Mouse (Mus musculus): ENCODE measurements around the gene Slc12a6.

The Slc12a6 gene

DNA sequence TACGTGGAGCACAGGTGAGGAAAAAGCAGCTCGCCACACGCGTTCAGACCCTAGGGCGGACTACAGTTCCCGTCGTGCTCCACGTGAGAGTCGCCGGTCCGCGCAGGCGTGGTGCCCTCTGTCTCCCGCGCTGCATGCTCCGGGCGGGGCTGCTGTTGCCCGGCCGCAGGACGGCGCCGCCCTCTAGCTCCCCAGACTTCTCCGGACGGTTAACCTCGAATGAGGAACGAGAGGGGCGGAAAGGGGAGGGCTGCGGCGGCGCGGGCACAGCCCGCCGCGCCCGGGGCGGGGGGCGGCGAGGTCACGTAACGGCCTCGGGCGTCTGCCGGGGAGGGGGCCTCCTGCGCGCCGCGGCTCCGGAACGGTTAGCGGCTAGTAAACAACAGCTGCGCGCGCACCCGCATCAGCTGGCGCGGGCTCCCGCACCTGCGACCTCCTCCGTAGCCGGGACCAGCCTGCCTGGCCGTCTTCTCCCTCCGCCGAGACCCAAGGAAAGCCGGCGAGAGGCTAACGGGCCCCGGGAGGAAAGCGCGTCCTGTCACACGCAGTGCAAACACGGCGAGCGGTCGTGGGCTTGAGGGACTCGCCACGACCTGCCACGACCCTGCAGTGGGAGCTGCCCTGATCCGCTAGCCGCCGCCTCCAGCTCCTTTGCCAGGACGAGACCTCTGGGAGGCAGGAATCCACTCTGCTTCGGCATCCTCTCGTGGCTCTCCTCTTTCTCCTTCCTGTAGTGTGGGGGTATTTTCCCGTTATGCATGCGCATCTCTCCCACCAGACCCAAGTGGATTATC, at the start of gene Slc12a6:
TSS of gene Slc12a6 (plus strand) at position 378 of the 794 bp plus-strand sequence.
- peak; percentile 97 for DNase-seq (ENCODE audit: low read depth, low spot score)

DNA sequence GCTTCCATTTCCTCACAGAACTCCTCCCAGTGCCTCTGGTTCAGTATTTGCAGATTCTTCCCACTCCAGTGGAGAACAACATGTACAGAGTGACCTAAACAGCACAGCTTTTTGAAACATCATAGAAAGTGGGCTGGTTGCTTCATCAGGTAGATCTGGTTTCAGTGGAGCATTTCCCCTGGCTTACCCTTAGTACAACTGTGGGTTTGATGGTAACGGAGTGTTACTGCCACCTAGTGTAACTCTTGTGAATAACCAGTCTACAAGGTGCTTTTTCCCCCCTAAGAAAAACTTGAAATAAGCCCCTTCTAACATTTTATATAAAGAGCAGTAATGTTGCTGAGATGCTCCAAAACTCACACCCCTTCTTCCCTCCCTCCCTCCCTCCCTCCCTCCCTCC, 49.6 kb upstream of the Slc12a6 start:
- DNase-seq (ENCODE audit: low read depth, low spot score): peak; percentile 54

GRCm38 (mm10) chr2:112217614-112218013, 48.0 kb upstream of the Slc12a6 start:
- no peak for DNase-seq (ENCODE audit: low read depth, low spot score)

GRCm38 (mm10) chr2:112220880-112221279, 44.7 kb upstream of the Slc12a6 start:
- DNase-seq (ENCODE audit: low read depth, low spot score): no peak

DNA sequence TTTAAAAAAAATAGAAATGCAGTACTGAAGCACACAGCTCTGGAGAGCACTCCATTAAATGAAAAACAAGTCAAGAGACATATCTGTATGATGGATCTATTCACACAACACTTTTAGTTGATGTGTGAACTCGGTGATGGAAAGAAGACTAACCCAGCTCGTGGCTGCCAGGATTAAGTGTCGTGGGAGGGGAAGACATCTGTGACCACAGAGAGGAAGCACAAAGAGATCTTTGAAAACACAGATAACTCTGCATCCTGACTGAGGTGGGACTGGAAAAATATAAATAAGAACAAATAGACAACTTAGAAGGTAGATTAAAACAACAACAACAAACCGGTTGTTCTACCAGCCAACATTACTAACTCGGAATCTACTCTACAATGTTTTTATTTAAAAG, 43.0 kb upstream of the Slc12a6 start:
- DNase-seq (ENCODE audit: low read depth, low spot score): no peak

- DNase-seq (ENCODE audit: low read depth, low spot score): peak; percentile 10
Observed at GRCm38 (mm10) chr2:112224356-112224755, 41.3 kb upstream of the Slc12a6 start.

- no peak for DNase-seq (ENCODE audit: low read depth, low spot score)
Observed at GRCm38 (mm10) chr2:112232623-112233022, 33.0 kb upstream of the Slc12a6 start.

- DNase-seq (ENCODE audit: low read depth, low spot score): no peak
Observed at GRCm38 (mm10) chr2:112236620-112237019, 29.0 kb upstream of the Slc12a6 start.

DNA sequence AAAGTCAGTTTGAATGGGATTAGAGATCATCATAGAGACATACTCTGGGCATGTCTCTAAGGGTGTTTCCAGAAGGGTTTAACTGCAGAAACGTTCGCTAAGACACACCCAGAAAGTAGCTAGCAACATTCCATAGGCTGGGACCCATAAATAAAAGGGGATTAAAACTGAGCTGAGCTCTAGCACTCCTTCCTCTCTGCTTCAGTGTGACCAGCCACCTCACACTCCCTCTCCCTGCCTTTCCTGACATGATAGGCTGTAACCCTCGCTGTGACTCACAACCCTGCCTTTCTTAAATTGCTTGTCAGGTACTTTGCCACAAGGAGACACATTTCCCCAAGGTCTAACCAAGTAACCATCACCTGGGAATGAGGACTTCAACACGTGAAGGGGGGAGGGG, 27.6 kb upstream of the Slc12a6 start:
- no peak for DNase-seq (ENCODE audit: low read depth, low spot score)

- peak; percentile 93 for DNase-seq (ENCODE audit: low read depth, low spot score)
Observed at GRCm38 (mm10) chr2:112239212-112239934, 26.3 kb upstream of the Slc12a6 start, which contains the start of gene Lpcat4. Gene Lpcat4 (plus strand): TSS chr2:112239468.

GRCm38 (mm10) chr2:112239935-112240721, 25.5 kb upstream of the Slc12a6 start:
- peak; percentile 38 for DNase-seq (ENCODE audit: low read depth, low spot score)

- no peak for DNase-seq (ENCODE audit: low read depth, low spot score)
Observed at GRCm38 (mm10) chr2:112241787-112242186, 23.8 kb upstream of the Slc12a6 start.

DNA sequence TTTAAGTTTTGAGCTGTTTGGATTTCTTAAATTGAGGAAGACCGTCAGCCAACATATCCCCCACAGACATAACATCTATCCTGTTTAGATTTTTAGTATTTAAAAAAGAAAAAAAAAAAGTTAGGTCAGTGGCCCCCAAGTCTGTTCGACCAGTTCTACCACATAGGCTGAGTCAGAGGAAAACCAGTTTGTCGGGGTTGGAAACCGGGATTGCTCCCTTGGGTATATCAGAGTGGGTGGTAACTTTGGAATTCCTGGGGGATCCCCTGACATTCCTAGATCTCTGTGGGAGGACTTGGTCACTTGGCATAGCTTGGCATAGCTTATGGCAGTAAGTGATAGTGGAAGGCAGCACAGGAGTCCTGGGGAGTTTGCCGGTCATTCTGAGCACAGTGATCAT, 20.3 kb upstream of the Slc12a6 start:
- DNase-seq (ENCODE audit: low read depth, low spot score): no peak

DNA sequence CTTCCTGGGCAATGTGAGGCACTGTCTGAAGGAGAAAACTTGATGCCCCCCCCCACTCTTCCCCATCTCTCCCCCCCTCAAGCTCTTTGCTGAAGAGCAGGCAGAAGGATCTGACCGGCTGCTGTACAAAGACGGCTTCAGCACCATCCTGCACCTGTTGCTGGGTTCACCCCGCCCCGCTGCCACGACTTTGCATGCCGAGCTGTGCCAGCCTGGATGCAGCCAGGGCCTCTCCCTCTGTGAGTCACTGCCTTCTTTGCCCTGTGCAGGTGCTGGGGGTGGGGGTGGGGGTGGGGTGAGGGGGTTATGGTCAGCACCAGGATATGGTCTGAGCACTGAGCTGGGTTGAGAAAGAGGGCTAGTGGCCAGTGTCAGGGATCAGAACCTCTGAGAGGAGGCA, 19.4 kb upstream of the Slc12a6 start:
- no peak for DNase-seq (ENCODE audit: low read depth, low spot score)

DNA sequence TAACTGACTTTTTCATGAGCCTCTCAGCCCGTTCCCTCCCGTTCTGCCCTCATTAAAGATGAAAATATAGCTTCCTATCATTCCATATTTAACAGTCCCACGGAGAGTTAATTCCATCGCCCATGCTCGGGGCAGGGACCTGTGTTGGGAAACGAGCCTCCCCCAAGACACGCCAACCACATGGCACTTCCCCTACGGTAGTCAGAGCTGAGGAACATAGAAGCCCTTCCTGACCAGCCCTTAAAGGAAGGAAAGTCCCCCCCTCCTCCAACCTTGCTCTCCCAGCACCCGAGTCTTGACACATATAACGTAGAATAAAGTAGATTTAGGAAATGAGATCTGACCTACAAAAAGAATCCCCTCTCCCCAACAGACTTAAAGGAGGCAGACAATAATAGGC, 18.3 kb upstream of the Slc12a6 start:
- DNase-seq (ENCODE audit: low read depth, low spot score): no peak

DNA sequence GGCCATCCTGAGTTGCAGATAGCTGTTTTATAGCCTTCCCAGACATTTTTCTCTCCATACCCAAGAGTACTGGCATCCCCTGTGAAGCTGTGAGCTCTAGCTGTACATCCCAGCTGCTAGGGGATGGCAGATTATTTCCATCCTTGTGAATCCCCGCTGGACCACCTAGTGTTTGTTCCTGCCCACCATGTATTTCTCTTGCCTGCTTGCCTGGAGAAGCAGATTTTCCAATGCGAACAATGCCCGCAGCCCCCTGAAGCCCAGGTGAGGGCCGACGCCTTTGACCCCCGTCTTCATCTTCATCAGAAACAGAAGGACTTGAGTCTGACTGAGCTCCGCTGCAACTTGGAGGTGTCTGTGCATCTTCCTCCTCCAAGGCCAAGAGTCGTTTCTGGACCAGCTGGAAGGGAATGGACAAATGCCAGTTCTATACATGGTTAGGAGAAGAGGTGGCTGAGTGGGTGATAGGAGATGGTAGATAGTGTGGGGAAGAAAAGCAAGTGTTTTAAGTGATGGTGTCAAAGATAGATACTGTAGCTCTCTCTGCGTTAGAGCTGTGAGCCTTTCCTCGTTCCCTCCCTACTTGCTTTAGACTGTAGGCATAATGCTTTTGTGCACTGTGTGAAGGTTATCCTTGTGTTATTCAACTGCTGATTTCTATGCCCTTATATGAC, 15.7 kb upstream of the Slc12a6 start:
- no peak for DNase-seq (ENCODE audit: low read depth, low spot score)

DNA sequence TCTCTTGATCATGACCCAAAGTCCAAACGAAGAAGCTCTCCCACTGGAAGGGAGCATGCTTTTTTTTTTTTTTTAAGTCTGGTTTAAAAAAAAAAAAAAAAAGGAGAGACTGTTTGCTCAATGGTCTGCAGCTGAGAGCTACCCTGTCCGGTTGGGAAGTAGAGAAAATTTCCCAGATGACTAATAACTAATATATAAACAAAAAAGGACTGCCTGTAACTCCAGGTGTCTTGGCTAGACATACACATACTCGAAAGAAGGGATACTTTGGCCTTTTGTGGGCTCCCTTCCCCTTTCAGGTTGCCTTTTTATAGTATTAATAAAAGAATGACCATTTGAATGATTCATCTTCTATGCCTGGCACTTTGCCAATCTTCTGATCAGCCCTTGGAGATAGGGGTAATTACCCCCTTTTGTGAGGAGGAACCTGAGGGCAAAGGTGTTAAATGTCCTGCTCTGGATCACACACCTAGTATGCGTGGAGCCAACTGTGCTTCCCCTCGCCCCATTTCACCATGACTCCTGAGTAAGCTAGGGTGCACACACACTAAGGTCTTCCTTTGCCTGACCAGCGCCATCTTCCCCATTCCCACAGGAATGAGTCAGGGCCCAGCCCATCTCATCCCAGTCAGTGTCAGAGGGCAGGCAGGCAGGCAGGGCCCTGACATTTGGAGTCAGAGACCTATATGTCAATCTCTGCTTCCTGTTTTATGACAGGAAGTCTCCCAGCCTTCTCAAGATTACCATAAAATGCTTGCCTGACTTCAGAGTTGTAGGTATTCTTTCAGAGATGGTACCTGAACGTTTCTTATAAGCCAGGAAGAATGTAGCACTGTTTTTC, 10.7 kb upstream of the Slc12a6 start:
- no peak for DNase-seq (ENCODE audit: low read depth, low spot score)

DNA sequence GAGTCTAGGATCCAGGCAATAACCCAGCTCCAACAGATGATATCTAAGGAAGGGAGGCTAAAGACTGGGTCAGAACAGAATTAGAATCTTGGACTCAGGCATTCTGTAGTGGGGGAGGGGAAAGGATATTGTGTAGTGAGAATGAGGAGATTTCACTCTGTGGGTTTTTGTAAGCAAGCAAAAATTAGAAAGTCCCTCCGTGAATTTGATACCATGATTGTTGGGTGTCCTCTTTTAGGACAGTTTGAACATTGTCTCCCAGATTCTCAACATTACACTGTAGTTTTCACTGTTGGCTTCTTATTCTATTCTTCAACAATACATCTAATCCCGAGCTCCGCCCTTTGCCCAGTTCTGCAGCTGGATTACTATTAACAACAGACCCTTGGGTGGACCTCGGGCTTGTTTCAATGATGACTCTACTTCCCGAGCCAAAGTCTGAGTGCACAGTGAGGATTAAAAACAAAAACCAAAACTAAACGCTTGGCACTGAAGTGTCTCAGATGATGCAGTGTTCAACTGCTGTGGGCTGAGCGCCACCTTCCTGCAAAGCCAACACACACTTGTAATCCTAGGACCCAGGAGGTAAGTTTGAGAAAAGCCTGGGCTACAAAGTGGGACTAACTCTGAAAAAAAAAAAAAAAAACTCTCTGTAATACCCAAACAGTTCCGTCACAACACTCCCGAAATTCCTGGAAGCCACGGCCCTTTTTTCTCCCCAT, 6.2 kb upstream of the Slc12a6 start, which contains the start of gene Nutm1:
TSS of gene Nutm1 (minus strand) at position 51 of the 722 bp plus-strand sequence.
- DNase-seq (ENCODE audit: low read depth, low spot score): no peak

GRCm38 (mm10) chr2:112261748-112262653, 3.6 kb upstream of the Slc12a6 start, which contains the start of gene Nop10:
Gene Nop10 (plus strand): TSS chr2:112261926.
- peak; percentile 96 for DNase-seq (ENCODE audit: low read depth, low spot score)
